Mouse (Mus musculus): ENCODE measurements around the gene Gm3448. TPM values are rescaled to one million over a fixed set of nuclear protein-coding genes. Genes with fewer than 3 reads are reported as not detected.
"Not testable (repeated sequence)": the region's sequence is repeated elsewhere in the genome, so short reads cannot be mapped to it uniquely, and the experiment has no call there.

Gm3448 gene
- polyA plus RNA-seq, 1 experiment from 2014 or later: 4.8 TPM

DNA sequence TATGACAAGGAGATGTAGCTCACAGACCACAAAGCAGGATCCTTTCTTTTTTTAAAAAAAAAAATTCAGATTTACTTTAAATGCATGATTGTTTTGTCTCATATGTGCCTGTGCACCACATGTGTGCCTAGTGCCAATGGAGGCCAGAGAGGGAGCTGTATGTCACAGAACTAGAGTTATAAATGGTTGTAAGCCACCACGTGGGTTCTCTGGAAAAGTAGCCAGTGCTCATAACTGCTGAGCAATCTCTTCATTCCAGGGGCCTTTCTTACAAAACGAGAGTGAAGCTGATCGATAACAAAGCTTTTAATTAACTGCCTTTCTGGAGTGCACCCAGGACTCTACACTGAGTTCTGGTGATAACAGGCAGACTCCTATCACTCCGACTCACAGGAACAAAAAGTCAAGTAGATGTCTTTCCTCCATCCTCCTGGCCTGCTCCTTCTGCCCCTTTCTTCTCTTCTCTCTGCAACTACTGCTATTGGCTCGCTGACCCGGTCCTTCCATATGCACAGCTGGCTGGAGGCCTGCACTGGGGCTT, 72.9 kb downstream of the Gm3448 start:
- WGBS: no CpG with 5 or more reads among the region's 6 CpGs
- not testable (repeated sequence) for H3K4me3 ChIP-seq; H3K9me3 ChIP-seq; H3K27ac ChIP-seq; H3K4me1 ChIP-seq; H3K27me3 ChIP-seq (ENCODE audit: poor library complexity, severe bottlenecking); H3K36me3 ChIP-seq (replicated peaks); DNase-seq (ENCODE audit: extremely low spot score, low spot score)

- H3K27me3 ChIP-seq (ENCODE audit: poor library complexity, severe bottlenecking); H3K27ac ChIP-seq; DNase-seq (ENCODE audit: extremely low spot score, low spot score); H3K9me3 ChIP-seq; H3K4me3 ChIP-seq: not testable (repeated sequence)
- no CpG with 5 or more reads among the region's 44 CpGs for WGBS
- Histone ChIP-seq H3K36me3 (replicated peaks) (peaks cover 13% of the 10 kb centered on the region), H3K4me1 (peaks cover 12% of the 10 kb centered on the region)
These were observed 79.7 kb downstream of the Gm3448 start for GRCm38 (mm10) chr17:14961557-14962154.

DNA sequence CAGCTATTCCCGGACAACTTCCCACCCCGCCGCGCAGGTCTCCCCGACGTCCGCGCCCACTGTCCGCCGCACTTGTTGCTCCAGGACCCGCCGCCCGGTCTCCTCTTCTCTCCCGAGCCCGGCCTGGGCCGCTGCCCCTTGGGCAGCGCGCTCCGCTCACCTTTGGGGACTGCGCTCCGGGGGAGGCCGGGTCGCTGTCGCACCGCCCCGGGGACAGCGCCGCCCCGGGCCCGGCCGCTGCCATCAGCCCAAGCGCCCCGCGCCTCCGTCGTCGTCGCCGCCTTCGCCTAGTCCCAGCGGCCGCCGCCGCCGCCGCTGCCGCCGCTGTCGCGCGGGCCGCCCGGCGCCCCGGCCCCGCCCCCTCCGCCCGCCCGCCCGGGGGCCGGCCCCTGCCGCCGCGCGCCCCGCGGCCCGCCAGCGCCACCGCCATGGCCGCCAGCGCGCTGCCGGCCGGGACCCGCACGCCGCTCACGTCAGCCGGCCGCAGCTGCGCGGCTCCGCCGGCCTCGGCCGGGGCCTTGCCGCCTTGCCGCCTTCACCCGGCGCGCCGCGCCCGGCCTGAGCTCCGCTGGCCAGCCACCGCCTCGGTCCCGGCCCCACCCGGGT, 80.3 kb downstream of the Gm3448 start, which contains the start of gene Phf10:
Phf10 (minus strand) TSS at position 323 of the 606 bp plus-strand sequence.
- Histone ChIP-seq H3K27ac (peak within 1 kb of the TSS; percentile 89), H3K4me1 (peaks cover 12% of the 10 kb centered on the region), H3K36me3 (replicated peaks) (peaks cover 17% of the 10 kb centered on the region), H3K4me3 (peak within 1 kb of the TSS; percentile 79)
- H3K9me3 ChIP-seq; H3K27me3 ChIP-seq (ENCODE audit: poor library complexity, severe bottlenecking): not testable (repeated sequence)
- DNase-seq (ENCODE audit: extremely low spot score, low spot score): peak; percentile 42
- 7% methylated on average over 66 of the region's 100 CpGs for WGBS

DNA sequence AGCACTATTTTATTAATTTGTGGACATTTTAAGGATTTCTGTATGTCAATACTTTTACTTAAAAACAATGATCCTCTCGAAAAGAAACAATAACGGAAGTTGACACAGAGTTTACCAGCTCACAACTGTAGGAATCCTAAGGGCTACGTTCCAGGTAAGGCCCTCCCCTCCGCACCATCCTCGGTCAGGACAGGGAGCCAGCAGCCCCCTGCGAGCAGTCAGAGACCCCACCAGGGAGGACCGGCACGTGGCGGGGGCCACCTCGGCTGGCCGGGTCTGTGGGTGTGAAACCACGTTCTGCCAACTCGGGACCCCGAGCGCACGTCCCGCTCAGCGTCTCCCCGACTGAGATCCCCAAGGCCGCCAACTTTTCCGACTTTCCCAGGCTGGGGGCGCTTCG, 80.8 kb downstream of the Gm3448 start:
- peak; percentile 16 for DNase-seq (ENCODE audit: extremely low spot score, low spot score)
- Histone ChIP-seq H3K9me3 (no peaks in the 10 kb centered on the region), H3K27me3 (ENCODE audit: poor library complexity, severe bottlenecking) (no peaks in the 10 kb centered on the region), H3K36me3 (replicated peaks) (peaks cover 17% of the 10 kb centered on the region), H3K4me1 (peaks cover 12% of the 10 kb centered on the region), H3K4me3 (peak overlapping the region; percentile 79), H3K27ac (peak overlapping the region; percentile 89)
- under 1% methylated on average over 20 of the region's 23 CpGs for WGBS

DNA sequence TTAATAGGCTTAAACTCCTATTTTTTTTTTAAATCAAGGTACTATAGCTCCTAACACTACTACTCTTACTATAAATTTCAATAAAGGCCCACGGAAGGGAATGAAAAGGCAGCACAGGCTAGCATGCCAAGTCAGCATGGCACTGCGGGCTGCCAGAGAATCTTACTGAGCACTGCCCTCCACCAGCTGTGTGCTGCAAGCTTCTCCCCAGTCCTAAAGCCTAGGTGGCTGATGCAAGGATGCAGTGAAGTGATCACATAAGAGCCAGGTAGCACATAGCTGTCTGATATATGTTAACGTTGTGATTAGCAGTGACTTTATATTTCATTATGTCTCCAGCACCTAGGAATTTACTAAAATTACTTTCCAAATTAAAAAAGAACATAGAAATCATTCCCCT, 81.4 kb downstream of the Gm3448 start:
- peaks cover 12% of the 10 kb centered on the region for H3K4me1 ChIP-seq
- H3K27me3 ChIP-seq (ENCODE audit: poor library complexity, severe bottlenecking): no peaks in the 10 kb centered on the region
- no peak for DNase-seq (ENCODE audit: extremely low spot score, low spot score)
- H3K36me3 ChIP-seq (replicated peaks): peaks cover 17% of the 10 kb centered on the region
- 41% methylated on average over 3 of the region's 3 CpGs for WGBS
- H3K27ac ChIP-seq: no peak overlapping the region
- H3K4me3 ChIP-seq: peak overlapping the region; percentile 79
- H3K9me3 ChIP-seq: no peaks in the 10 kb centered on the region

- peaks cover 12% of the 10 kb centered on the region for H3K4me1 ChIP-seq
- H3K9me3 ChIP-seq: no peaks in the 10 kb centered on the region
- H3K27me3 ChIP-seq (ENCODE audit: poor library complexity, severe bottlenecking): no peaks in the 10 kb centered on the region
- H3K4me3 ChIP-seq: no peak overlapping the region
- H3K27ac ChIP-seq: no peak overlapping the region
- DNase-seq (ENCODE audit: extremely low spot score, low spot score): no peak
- 90% methylated on average over 5 of the region's 5 CpGs for WGBS
- H3K36me3 ChIP-seq (replicated peaks): peaks cover 26% of the 10 kb centered on the region
These were observed 82.5 kb downstream of the Gm3448 start for GRCm38 (mm10) chr17:14958686-14959327.

- Histone ChIP-seq H3K9me3 (no peaks in the 10 kb centered on the region), H3K36me3 (replicated peaks) (peaks cover 64% of the 10 kb centered on the region), H3K4me3 (no peak overlapping the region), H3K4me1 (no peaks in the 10 kb centered on the region), H3K27me3 (ENCODE audit: poor library complexity, severe bottlenecking) (no peaks in the 10 kb centered on the region), H3K27ac (no peak overlapping the region)
- DNase-seq (ENCODE audit: extremely low spot score, low spot score): no peak
- 88% methylated on average over 8 of the region's 8 CpGs for WGBS
These were observed 87.9 kb downstream of the Gm3448 start for GRCm38 (mm10) chr17:14953452-14953851.

GRCm38 (mm10) chr17:14949161-14949827, 92.0 kb downstream of the Gm3448 start:
- H3K4me1 ChIP-seq: peaks cover 8% of the 10 kb centered on the region
- H3K27ac ChIP-seq: no peak overlapping the region
- peaks cover 87% of the 10 kb centered on the region for H3K36me3 ChIP-seq (replicated peaks)

More at GRCm38 (mm10) chr17:14949161-14949827, 92.0 kb downstream of the Gm3448 start:
- Histone ChIP-seq H3K27me3 (ENCODE audit: poor library complexity, severe bottlenecking) (no peaks in the 10 kb centered on the region), H3K4me3 (no peak overlapping the region), H3K9me3 (no peaks in the 10 kb centered on the region)
- 90% methylated on average over 7 of the region's 7 CpGs for WGBS
- no peak for DNase-seq (ENCODE audit: extremely low spot score, low spot score)

Other genes with a start within 250 kb of the Gm3448 start
- gene Wdr27, start 98.4 kb downstream of the Gm3448 start, polyA plus RNA-seq (2016; fragmentation: Nextera tagmentation; extraction: Ambion mirVana): 5.1 and 5.7 TPM in 2 replicates
- gene 1600012H06Rik, start 98.4 kb downstream of the Gm3448 start, polyA plus RNA-seq (2016; fragmentation: Nextera tagmentation; extraction: Ambion mirVana): 25.9 and 26.1 TPM in 2 replicates
- 28.2 and 29.3 TPM in 2 replicates for gene Phf10, start 80.3 kb downstream of the Gm3448 start, polyA plus RNA-seq (2016; fragmentation: Nextera tagmentation; extraction: Ambion mirVana)
- gene 9030025P20Rik, start 63.1 kb downstream of the Gm3448 start, polyA plus RNA-seq (2016; fragmentation: Nextera tagmentation; extraction: Ambion mirVana): 11.2 and 12.5 TPM in 2 replicates
- gene Gm3417, start 62.7 kb downstream of the Gm3448 start, polyA plus RNA-seq (2016; fragmentation: Nextera tagmentation; extraction: Ambion mirVana): 0.42 TPM in 1 of 2 replicates, not detected in the other
- 8.6 and 11.1 TPM in 2 replicates for gene Gm3435, start 31.4 kb downstream of the Gm3448 start, polyA plus RNA-seq (2016; fragmentation: Nextera tagmentation; extraction: Ambion mirVana)
- 98.4 and 101 TPM in 2 replicates for gene Ermard, start 329 bp downstream of the Gm3448 start, polyA plus RNA-seq (2016; fragmentation: Nextera tagmentation; extraction: Ambion mirVana)
- 0.86 and 1.0 TPM in 2 replicates for gene Tcte3, start within 50 bp of the Gm3448 start, polyA plus RNA-seq (2016; fragmentation: Nextera tagmentation; extraction: Ambion mirVana)

Data from forebrain, embryonic 10.5 days (tissue).